Mouse (Mus musculus): ENCODE measurements around the gene Sirt2. TPM values are rescaled to one million over a fixed set of nuclear protein-coding genes. Genes with fewer than 3 reads are reported as not detected.
A peak's percentile ranks its signal among the peaks of the same experiment; 100 is the strongest.

Sirt2 gene
- polyA plus RNA-seq, 1 experiment = 17.6 TPM

GRCm38 (mm10) chr7:28810107-28811066 is 43.9 kb downstream of the Sirt2 start:
- peaks cover 37% of the 10 kb centered on the region for H3K36me3 ChIP-seq (ENCODE audit: control insufficient read depth)
- no peaks in the 10 kb centered on the region for H3K9me3 ChIP-seq (ENCODE audit: control insufficient read depth, low read length)
- no peaks in the 10 kb centered on the region for H3K27me3 ChIP-seq (ENCODE audit: control insufficient read depth)
- peaks cover 64% of the 10 kb centered on the region for H3K4me1 ChIP-seq (ENCODE audit: control insufficient read depth)
- H3K4me3 ChIP-seq (replicated peaks) = peak overlapping the region; percentile 93
- TF ChIP-seq GATA1 (IDR thresholded peaks at IDR 0.05; ENCODE audit: low read length) (peak; percentile 46; the same call in 1 of the 2 replicates), TAL1 (IDR thresholded peaks at IDR 0.05; ENCODE audit: low read length) (no peak)

GRCm38 (mm10) chr7:28811228-28811627 is 44.7 kb downstream of the Sirt2 start:
- Histone ChIP-seq H3K9me3 (ENCODE audit: control insufficient read depth, low read length) (no peaks in the 10 kb centered on the region), H3K4me1 (ENCODE audit: control insufficient read depth) (peaks cover 72% of the 10 kb centered on the region)
- no peak for TF ChIP-seq GATA1 (IDR thresholded peaks at IDR 0.05; ENCODE audit: low read length)
- TF ChIP-seq TAL1 (IDR thresholded peaks at IDR 0.05; ENCODE audit: low read length) = no peak

GRCm38 (mm10) chr7:28811640-28812275 is 45.2 kb downstream of the Sirt2 start:
- no peaks in the 10 kb centered on the region for H3K27me3 ChIP-seq (ENCODE audit: control insufficient read depth)
- H3K9me3 ChIP-seq (ENCODE audit: control insufficient read depth, low read length) = no peaks in the 10 kb centered on the region
- peaks cover 51% of the 10 kb centered on the region for H3K36me3 ChIP-seq (ENCODE audit: control insufficient read depth)
- peaks cover 75% of the 10 kb centered on the region for H3K4me1 ChIP-seq (ENCODE audit: control insufficient read depth)
- H3K4me3 ChIP-seq (replicated peaks) = peak overlapping the region; percentile 93
- TF ChIP-seq TAL1 (IDR thresholded peaks at IDR 0.05; ENCODE audit: low read length) (no peak), GATA1 (IDR thresholded peaks at IDR 0.05; ENCODE audit: low read length) (no peak)

More at GRCm38 (mm10) chr7:28811228-28811627, 44.7 kb downstream of the Sirt2 start:
- H3K27me3 ChIP-seq (ENCODE audit: control insufficient read depth) = no peaks in the 10 kb centered on the region
- peak overlapping the region; percentile 93 for H3K4me3 ChIP-seq (replicated peaks)
- peaks cover 46% of the 10 kb centered on the region for H3K36me3 ChIP-seq (ENCODE audit: control insufficient read depth)

- Histone ChIP-seq H3K36me3 (ENCODE audit: control insufficient read depth) (peaks cover 58% of the 10 kb centered on the region), H3K27me3 (ENCODE audit: control insufficient read depth) (no peaks in the 10 kb centered on the region), H3K9me3 (ENCODE audit: control insufficient read depth, low read length) (no peaks in the 10 kb centered on the region), H3K4me1 (ENCODE audit: control insufficient read depth) (peaks cover 79% of the 10 kb centered on the region), H3K4me3 (replicated peaks) (peak overlapping the region; percentile 93)
- TF ChIP-seq GATA1 (IDR thresholded peaks at IDR 0.05; ENCODE audit: low read length) = no peak
- TF ChIP-seq TAL1 (IDR thresholded peaks at IDR 0.05; ENCODE audit: low read length) = no peak
Observed at GRCm38 (mm10) chr7:28812436-28812835, 45.9 kb downstream of the Sirt2 start.

- no peaks in the 10 kb centered on the region for H3K9me3 ChIP-seq (ENCODE audit: control insufficient read depth, low read length)
- peak overlapping the region; percentile 93 for H3K4me3 ChIP-seq (replicated peaks)
- peaks cover 63% of the 10 kb centered on the region for H3K36me3 ChIP-seq (ENCODE audit: control insufficient read depth)
- peaks cover 79% of the 10 kb centered on the region for H3K4me1 ChIP-seq (ENCODE audit: control insufficient read depth)
- no peaks in the 10 kb centered on the region for H3K27me3 ChIP-seq (ENCODE audit: control insufficient read depth)
- no peak for TF ChIP-seq TAL1 (IDR thresholded peaks at IDR 0.05; ENCODE audit: low read length)
- TF ChIP-seq GATA1 (IDR thresholded peaks at IDR 0.05; ENCODE audit: low read length) = no peak
Observed at GRCm38 (mm10) chr7:28812949-28813348, 46.4 kb downstream of the Sirt2 start.

GRCm38 (mm10) chr7:28814306-28815034 is 47.9 kb downstream of the Sirt2 start:
- Histone ChIP-seq H3K36me3 (ENCODE audit: control insufficient read depth) (peaks cover 78% of the 10 kb centered on the region), H3K4me3 (replicated peaks) (no peak overlapping the region), H3K4me1 (ENCODE audit: control insufficient read depth) (peaks cover 79% of the 10 kb centered on the region), H3K27me3 (ENCODE audit: control insufficient read depth) (no peaks in the 10 kb centered on the region), H3K9me3 (ENCODE audit: control insufficient read depth, low read length) (no peaks in the 10 kb centered on the region)
- TF ChIP-seq TAL1 (IDR thresholded peaks at IDR 0.05; ENCODE audit: low read length) = no peak
- no peak for TF ChIP-seq GATA1 (IDR thresholded peaks at IDR 0.05; ENCODE audit: low read length)

GRCm38 (mm10) chr7:28815230-28815629 is 48.7 kb downstream of the Sirt2 start:
- no peak for TF ChIP-seq GATA1 (IDR thresholded peaks at IDR 0.05; ENCODE audit: low read length)
- no peak for TF ChIP-seq TAL1 (IDR thresholded peaks at IDR 0.05; ENCODE audit: low read length)
- Histone ChIP-seq H3K27me3 (ENCODE audit: control insufficient read depth) (no peaks in the 10 kb centered on the region), H3K36me3 (ENCODE audit: control insufficient read depth) (peaks cover 85% of the 10 kb centered on the region), H3K4me1 (ENCODE audit: control insufficient read depth) (peaks cover 79% of the 10 kb centered on the region), H3K4me3 (replicated peaks) (no peak overlapping the region), H3K9me3 (ENCODE audit: control insufficient read depth, low read length) (no peaks in the 10 kb centered on the region)

- TF ChIP-seq GATA1 (IDR thresholded peaks at IDR 0.05; ENCODE audit: low read length) (no peak), TAL1 (IDR thresholded peaks at IDR 0.05; ENCODE audit: low read length) (no peak)
- Histone ChIP-seq H3K36me3 (ENCODE audit: control insufficient read depth) (peaks cover 95% of the 10 kb centered on the region), H3K4me1 (ENCODE audit: control insufficient read depth) (peaks cover 85% of the 10 kb centered on the region), H3K27me3 (ENCODE audit: control insufficient read depth) (no peaks in the 10 kb centered on the region), H3K9me3 (ENCODE audit: control insufficient read depth, low read length) (no peaks in the 10 kb centered on the region), H3K4me3 (replicated peaks) (no peak overlapping the region)
Observed at GRCm38 (mm10) chr7:28816201-28816600, 49.7 kb downstream of the Sirt2 start.

Data from erythroblast, embryonic 14.5 days (primary cell).